Mouse (Mus musculus): ENCODE measurements around the gene Kcnn1. TPM values are rescaled to one million over a fixed set of nuclear protein-coding genes. Genes with fewer than 3 reads are reported as not detected.
"Not testable (repeated sequence)": the region's sequence is repeated elsewhere in the genome, so short reads cannot be mapped to it uniquely, and the experiment has no call there.

Gene Kcnn1
- polyA plus RNA-seq, 1 experiment from 2014 or later = 14.3 TPM

GRCm38 (mm10) chr8:70898661-70899198, 35.7 kb upstream of the Kcnn1 start:
- Histone ChIP-seq H3K36me3 (peaks cover 22% of the 10 kb centered on the region), H3K9me3 (no peaks in the 10 kb centered on the region), H3K9ac (replicated peaks) (peak overlapping the region; percentile 47; the same call in 1 of the 2 replicates), H3K4me3 (no peak overlapping the region), H3K27me3 (peaks cover 16% of the 10 kb centered on the region; the same call in 1 of the 2 replicates), H3K4me1 (peaks cover 17% of the 10 kb centered on the region), H3K27ac (replicated peaks) (peak overlapping the region; percentile 62; the same call in 1 of the 2 replicates), H3K4me2 (replicated peaks) (no peak overlapping the region; the same call in 1 of the 2 replicates)
- ATAC-seq (replicated peaks) = no peak
- 62% methylated on average over 2 of the region's 2 CpGs for whole genome bisulfite sequencing

- peaks cover 19% of the 10 kb centered on the region for H3K27me3 ChIP-seq
- H3K4me2 ChIP-seq (replicated peaks) = peak overlapping the region; percentile 72
- peaks cover 17% of the 10 kb centered on the region for H3K4me1 ChIP-seq
- peaks cover 30% of the 10 kb centered on the region for H3K36me3 ChIP-seq
- WGBS = under 1% methylated on average over 20 of the region's 20 CpGs
- ATAC-seq (replicated peaks) = peak; percentile 59
- peak overlapping the region; percentile 62 for H3K27ac ChIP-seq (replicated peaks)
- peak overlapping the region; percentile 64 for H3K4me3 ChIP-seq
- no peaks in the 10 kb centered on the region for H3K9me3 ChIP-seq
- peak overlapping the region; percentile 47 for H3K9ac ChIP-seq (replicated peaks)
Measured at GRCm38 (mm10) chr8:70897681-70898413, 34.8 kb upstream of the Kcnn1 start.

GRCm38 (mm10) chr8:70897021-70897680, 34.1 kb upstream of the Kcnn1 start, which contains the start of gene Rpl18a:
Rpl18a (minus strand) TSS chr8:70897412.
- Histone ChIP-seq H3K27ac (replicated peaks) (peak within 1 kb of the TSS; percentile 75), H3K4me3 (peak within 1 kb of the TSS; percentile 64), H3K9me3 (no peaks in the 10 kb centered on the region), H3K36me3 (peaks cover 30% of the 10 kb centered on the region), H3K4me1 (peaks cover 23% of the 10 kb centered on the region), H3K27me3 (peaks cover 25% of the 10 kb centered on the region), H3K4me2 (replicated peaks) (peak within 1 kb of the TSS; percentile 73), H3K9ac (replicated peaks) (peak within 1 kb of the TSS; percentile 85)
- WGBS = under 1% methylated on average over 60 of the region's 60 CpGs
- ATAC-seq (replicated peaks) = peak; percentile 99

- 2% methylated on average over 25 of the region's 25 CpGs for WGBS
- Histone ChIP-seq H3K27ac (replicated peaks) (peak overlapping the region; percentile 75; the same call in 1 of the 2 replicates), H3K36me3 (peaks cover 30% of the 10 kb centered on the region), H3K9ac (replicated peaks) (peak overlapping the region; percentile 85), H3K4me3 (peak overlapping the region; percentile 64), H3K4me1 (peaks cover 27% of the 10 kb centered on the region), H3K4me2 (replicated peaks) (peak overlapping the region; percentile 73), H3K9me3 (no peaks in the 10 kb centered on the region), H3K27me3 (peaks cover 32% of the 10 kb centered on the region)
- no peak for ATAC-seq (replicated peaks)
Measured at GRCm38 (mm10) chr8:70896316-70897020, 33.4 kb upstream of the Kcnn1 start.

GRCm38 (mm10) chr8:70895571-70896259, 32.7 kb upstream of the Kcnn1 start:
- peak overlapping the region; percentile 73 for H3K4me2 ChIP-seq (replicated peaks)
- WGBS = 80% methylated on average over 24 of the region's 24 CpGs
- peaks cover 39% of the 10 kb centered on the region for H3K27me3 ChIP-seq
- 0 out of 2 replicates have a peak overlapping the region, but pooled peaks have one; percentile 85 for H3K9ac ChIP-seq (replicated peaks)
- H3K4me3 ChIP-seq = peak overlapping the region; percentile 64
- H3K27ac ChIP-seq (replicated peaks); H3K9me3 ChIP-seq; ATAC-seq (replicated peaks): not testable (repeated sequence)
- H3K36me3 ChIP-seq = peaks cover 30% of the 10 kb centered on the region
- H3K4me1 ChIP-seq = peaks cover 27% of the 10 kb centered on the region

GRCm38 (mm10) chr8:70894771-70895545, 31.9 kb upstream of the Kcnn1 start:
- 89% methylated on average over 8 of the region's 8 CpGs for WGBS
- Histone ChIP-seq H3K4me2 (replicated peaks) (no peak overlapping the region), H3K4me1 (peaks cover 27% of the 10 kb centered on the region), H3K9me3 (no peaks in the 10 kb centered on the region), H3K36me3 (peaks cover 30% of the 10 kb centered on the region), H3K27me3 (peaks cover 41% of the 10 kb centered on the region), H3K4me3 (no peak overlapping the region), H3K9ac (replicated peaks) (no peak overlapping the region), H3K27ac (replicated peaks) (no peak overlapping the region)
- ATAC-seq (replicated peaks) = no peak

- peaks cover 41% of the 10 kb centered on the region for H3K27me3 ChIP-seq
- no peak overlapping the region for H3K9ac ChIP-seq (replicated peaks)
- H3K4me1 ChIP-seq = peaks cover 27% of the 10 kb centered on the region
- no peak overlapping the region for H3K4me2 ChIP-seq (replicated peaks)
- peaks cover 30% of the 10 kb centered on the region for H3K36me3 ChIP-seq
- no peak overlapping the region for H3K4me3 ChIP-seq
- no peak for ATAC-seq (replicated peaks)
- H3K9me3 ChIP-seq = no peaks in the 10 kb centered on the region
- 67% methylated on average over 2 of the region's 2 CpGs for WGBS
- H3K27ac ChIP-seq (replicated peaks) = no peak overlapping the region
Measured at GRCm38 (mm10) chr8:70894385-70894720, 31.3 kb upstream of the Kcnn1 start.

- Histone ChIP-seq H3K9ac (replicated peaks) (no peak overlapping the region), H3K27ac (replicated peaks) (no peak overlapping the region), H3K4me3 (no peak overlapping the region), H3K27me3 (peaks cover 41% of the 10 kb centered on the region), H3K4me2 (replicated peaks) (no peak overlapping the region), H3K36me3 (peaks cover 30% of the 10 kb centered on the region), H3K9me3 (no peaks in the 10 kb centered on the region), H3K4me1 (peaks cover 27% of the 10 kb centered on the region)
- 29% methylated on average over 12 of the region's 12 CpGs for WGBS
- ATAC-seq (replicated peaks) = no peak
Measured at GRCm38 (mm10) chr8:70893656-70894384, 30.8 kb upstream of the Kcnn1 start.

- peaks cover 41% of the 10 kb centered on the region for H3K27me3 ChIP-seq
Measured at GRCm38 (mm10) chr8:70892896-70893655, 30.0 kb upstream of the Kcnn1 start.

More at GRCm38 (mm10) chr8:70892896-70893655, 30.0 kb upstream of the Kcnn1 start:
- Histone ChIP-seq H3K9ac (replicated peaks) (no peak overlapping the region), H3K4me1 (peaks cover 20% of the 10 kb centered on the region), H3K9me3 (no peaks in the 10 kb centered on the region), H3K36me3 (peaks cover 30% of the 10 kb centered on the region), H3K4me3 (peak overlapping the region; percentile 10), H3K27ac (replicated peaks) (no peak overlapping the region), H3K4me2 (replicated peaks) (peak overlapping the region; percentile 12; the same call in 1 of the 2 replicates)
- WGBS = 31% methylated on average over 20 of the region's 20 CpGs
- ATAC-seq (replicated peaks) = no peak

All from forebrain, embryonic 15.5 days (tissue).